Mouse (Mus musculus): Measurements from ENCODE around the gene Slc39a1.
"Not testable (repeated sequence)": the region's sequence is repeated elsewhere in the genome, so short reads cannot be mapped to it uniquely, and the experiment has no call there.

The Slc39a1 gene

DNA sequence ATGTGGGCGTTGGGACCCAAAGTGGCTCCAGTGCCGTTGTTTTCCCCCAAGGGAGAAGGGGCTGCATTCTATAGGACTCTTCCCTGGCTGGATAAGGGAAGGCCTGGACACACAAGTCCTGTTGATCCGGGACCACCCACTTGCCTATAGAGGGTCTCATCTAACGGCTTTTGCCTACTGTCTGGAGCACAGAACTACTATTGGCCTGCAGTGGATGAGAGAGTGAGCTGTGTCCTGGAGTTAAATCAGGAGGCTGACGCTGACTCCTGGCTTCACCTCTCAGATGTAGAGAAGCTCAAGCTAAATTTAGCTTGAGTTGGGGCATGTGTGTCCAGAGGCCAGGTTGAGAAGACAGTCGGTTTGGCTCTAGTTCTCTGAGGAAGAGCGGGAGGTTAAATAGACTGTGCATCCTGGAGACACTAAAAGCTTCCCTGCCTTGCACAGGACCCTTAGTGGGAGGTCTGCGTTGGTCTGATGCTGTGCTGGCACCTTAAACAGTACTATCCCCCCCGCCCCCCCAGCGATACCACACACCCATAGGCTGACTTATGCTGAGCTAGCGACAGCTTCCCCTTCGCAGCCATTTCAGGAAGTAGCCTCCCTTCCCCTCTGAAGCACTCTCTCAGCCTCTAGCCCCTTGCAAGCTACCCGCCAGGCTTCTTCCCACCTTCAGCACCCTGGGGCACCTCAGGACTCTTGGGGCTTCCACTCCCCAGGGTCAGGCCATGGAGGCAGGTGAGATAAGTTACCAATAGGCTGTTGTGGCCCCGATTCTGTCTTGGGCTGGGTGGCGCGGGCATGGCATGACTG is 18.2 kb downstream of the Slc39a1 start:
- peak; percentile 15 for DNase-seq (ENCODE audit: low read depth)

DNA sequence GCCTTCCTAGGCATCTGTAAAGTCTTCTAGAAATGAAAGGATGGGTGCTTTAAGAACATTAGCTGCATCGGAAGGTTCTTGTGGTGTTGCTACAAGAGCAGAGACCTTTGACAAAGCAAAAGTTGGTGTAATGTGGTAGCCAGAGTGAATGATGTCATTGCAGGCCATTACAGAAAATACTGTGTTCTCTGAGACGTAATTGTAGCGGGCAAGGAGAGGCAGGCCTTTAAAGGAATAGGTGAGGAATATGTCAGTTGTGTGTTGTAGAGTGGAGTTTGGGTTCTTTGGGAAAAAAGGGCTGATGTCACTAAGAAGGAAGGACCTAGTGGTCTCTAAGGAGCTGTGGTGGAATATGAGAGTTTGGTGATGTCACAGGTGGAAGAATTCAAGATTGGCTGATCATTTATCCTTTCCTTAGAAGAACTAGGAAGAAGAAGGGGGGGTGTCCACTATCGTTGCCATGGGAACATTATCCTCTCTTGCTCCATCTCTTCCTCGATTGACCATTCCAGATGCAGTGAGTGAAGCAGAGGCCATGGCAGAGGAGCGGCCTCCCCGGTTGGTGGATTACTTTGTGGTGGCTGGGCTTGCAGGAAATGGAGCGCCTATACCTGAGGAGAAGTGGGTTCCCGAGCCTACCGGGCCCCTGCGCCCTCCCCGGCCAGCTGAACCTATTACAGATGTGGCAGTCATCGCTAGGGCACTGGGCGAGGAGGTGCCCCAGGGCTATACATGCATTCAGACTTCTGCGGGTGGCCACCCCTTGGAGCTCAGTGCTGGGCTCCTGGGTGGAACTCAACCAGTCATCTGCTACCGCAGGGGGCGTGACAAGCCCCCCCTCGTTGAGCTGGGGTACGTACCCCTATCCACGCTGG is 19.2 kb downstream of the Slc39a1 start:
- DNase-seq (ENCODE audit: low read depth) = no peak

DNA sequence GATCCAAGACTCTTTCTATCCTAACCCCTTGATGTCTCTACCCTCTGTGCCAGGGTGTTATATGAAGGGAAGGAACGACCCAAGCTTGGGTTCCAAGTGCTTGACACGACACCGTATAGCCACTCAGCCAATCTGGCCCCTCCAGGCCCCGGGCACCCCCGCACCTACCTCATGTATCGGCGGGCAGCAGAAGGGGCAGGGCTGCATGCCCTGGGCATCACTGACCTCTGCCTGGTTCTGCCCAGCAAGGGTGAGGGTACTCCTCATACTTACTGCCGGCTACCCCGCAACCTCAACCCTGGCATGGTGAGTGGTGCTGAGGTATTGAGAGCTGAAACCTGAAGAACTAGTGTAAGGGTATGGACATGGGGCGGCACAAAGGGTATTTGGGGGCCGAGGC is 20.2 kb downstream of the Slc39a1 start:
- no peak for DNase-seq (ENCODE audit: low read depth)

DNA sequence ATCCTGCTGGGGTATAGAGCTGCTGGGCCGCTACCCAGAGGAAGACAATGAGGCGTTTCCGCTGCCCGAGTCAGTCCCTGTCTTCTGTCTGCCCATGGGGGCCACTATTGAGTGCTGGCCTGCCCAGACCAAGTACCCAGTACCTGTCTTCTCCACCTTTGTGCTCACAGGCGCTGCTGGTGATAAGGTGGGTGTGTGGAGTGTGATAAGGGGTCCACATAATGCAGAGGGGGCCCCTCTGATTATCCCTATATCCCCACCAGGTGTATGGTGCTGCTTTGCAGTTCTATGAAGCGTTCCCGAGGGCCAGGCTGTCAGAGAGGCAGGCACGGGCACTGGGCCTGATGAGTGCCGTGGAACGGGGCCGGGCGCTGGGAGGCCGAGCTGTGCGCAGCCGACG is 21.0 kb downstream of the Slc39a1 start:
- DNase-seq (ENCODE audit: low read depth) = no peak

DNA sequence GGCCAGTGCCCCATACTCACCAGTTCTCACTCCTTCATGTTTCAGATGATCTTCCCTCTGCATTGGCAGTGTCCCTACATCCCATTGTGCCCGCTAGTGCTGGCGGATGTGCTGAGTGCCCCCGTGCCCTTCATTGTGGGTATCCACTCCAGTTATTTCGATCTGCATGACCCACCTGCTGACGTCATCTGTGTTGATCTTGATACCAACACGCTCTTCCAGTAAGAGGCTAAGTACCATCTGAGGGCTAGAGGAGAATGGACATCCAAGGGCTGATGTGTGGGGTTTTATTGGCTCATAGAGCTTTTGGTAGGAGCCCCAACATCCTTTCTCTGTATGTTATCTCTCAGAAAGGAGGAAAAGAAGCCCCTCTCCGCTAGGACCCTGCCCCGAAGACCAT is 22.8 kb downstream of the Slc39a1 start:
- DNase-seq (ENCODE audit: low read depth) = no peak

DNA sequence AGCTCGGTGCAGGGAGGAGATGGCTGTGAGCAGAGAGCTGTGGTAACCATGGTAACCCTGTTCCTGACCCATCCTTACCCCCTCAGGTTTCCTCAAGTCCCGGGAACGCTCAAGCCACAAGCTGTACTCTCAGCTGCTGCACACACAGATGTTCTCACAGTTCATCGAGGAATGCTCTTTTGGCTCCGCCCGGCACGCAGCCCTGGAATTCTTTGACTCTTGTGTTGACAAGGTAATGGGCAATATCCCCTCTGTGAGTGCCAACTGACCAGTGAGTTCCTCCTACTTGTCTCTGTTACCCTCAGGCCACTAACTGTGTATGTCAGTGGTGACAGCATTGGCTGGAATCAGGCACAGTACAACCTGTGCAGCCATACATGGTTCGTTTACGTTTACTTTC is 24.2 kb downstream of the Slc39a1 start:
- no peak for DNase-seq (ENCODE audit: low read depth)

DNA sequence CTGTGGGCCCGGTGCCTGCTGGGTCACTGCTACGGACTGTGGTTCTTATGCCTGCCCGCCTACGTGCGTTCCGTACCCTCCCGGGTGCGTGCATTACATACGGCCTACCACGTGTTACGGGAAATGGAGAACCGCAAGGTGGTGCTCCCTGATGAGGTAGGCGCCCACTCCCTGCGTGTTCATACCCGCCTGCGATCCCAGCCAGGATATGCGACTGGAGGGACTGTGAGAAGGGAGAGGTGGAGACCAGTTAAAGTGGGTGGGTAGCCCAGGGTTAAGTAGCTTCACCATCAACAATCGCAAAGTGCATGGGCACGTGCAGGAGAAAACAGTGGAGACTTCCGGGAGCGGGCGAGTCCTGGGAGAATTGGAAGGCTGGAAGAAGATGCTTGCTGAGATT is 25.9 kb downstream of the Slc39a1 start:
- no peak for DNase-seq (ENCODE audit: low read depth)

DNA sequence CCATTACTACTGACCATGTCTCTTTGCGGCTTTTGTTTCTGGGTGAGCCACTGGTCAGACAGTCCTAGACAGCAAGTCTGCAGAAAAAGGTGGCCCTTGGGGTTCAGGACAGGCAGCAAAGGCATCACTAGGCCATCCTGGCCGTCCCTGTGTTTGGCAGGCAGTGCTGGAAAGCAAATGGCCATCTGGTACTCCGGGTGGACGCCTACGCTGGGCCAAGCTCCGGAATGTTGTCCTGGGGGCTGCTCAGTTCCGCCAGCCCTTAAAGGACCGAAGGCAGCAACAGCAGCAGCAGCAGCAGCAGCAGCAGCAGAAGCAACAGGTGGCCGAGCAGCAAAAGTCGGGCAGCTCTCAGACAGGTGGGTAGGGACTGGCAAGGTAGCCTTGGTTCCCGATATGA is 27.3 kb downstream of the Slc39a1 start:
- no peak for DNase-seq (ENCODE audit: low read depth)

DNA sequence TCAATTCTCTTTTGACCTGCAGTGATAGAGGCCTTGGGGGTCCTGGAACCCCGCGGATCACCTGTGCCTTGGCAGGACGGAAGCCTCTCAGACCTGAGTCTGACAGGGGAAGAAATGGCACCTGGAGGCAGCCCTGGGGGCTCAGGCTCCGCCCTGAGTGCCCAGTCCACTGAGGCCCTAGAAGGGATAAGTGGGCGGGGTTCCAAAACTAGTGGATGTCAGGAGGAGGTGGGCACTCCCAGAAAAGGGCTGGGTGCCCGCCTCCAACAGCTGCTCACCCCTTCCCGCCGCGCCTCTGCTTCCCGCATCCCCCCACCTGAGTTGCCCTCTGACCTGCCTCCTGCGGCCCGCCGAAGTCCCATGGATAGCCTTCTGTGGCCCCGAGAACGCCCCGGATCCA is 28.9 kb downstream of the Slc39a1 start:
- no peak for DNase-seq (ENCODE audit: low read depth)

DNA sequence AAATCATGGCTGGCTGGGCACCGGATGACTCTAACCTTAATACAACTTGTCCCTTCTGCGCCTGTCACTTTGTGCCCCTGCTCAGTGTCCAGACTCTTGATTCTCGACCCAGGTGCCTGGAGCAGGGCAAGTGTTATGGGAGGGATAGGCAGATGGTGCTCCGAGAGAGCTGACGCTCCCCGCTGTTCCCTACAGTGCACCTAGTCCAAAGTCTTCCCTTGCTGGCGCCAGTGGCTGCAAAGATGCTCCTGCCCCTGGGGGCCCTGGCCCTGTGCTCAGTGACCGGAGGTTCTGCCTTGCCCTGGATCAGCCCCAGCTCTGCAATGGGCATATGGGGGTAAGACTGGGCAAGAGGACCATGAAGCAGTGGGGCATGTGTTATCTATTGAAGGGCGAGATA is 29.8 kb downstream of the Slc39a1 start:
- no peak for DNase-seq (ENCODE audit: low read depth)

DNA sequence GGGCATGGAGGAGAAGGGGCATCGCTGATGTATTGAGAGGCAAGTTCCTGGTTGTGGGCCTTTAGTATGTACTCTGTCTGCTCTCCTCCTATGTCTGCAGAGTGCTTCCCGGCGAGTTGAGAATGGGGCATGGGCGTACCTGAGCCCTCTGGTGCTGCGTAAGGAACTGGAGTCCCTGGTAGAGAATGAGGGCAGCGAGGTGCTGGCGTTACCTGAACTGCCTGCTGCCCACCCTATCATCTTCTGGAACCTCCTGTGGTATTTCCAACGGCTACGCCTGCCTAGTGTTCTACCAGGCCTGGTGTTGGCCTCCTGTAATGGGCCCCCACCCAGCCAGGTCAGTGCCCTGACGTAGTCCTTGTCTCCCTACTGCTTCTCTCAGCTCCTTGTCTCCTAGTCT is 30.2 kb downstream of the Slc39a1 start:
- DNase-seq (ENCODE audit: low read depth) = no peak

DNA sequence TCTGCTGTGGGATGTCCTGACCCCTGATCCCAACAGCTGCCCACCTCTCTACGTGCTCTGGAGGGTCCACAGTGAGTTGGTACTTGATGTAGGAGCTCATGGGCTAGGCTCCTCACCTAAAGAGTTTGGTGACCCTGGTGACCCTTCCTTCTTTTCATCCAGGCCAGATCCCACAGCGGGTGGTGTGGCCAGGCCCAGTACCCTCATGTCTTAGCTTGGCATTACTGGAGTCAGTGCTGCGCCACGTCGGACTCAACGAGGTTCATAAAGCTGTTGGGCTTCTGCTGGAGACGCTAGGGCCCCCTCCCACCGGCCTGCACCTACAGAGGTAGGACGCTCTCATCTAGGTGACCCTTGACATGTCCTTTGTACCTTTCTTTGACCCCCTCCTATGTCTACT is 31.2 kb downstream of the Slc39a1 start:
- no peak for DNase-seq (ENCODE audit: low read depth)

DNA sequence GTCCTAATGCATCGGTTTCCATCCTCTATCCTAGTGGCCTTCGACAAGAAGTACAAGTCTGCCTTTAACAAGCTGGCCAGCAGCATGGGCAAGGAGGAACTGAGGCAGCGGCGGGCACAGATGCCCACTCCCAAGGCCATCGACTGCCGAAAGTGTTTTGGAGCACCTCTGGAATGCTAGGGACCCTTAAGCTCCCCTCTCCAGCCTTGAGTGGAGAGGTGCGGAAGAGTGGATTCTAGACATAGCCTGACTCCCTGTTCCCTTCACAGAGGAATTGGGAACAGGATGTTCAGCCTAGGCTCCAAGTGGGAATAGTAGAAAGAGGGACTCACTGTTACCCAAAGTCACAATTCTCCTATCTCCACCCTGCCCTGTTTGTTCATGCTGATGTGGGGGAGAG is 31.8 kb downstream of the Slc39a1 start:
- no peak for DNase-seq (ENCODE audit: low read depth)

DNA sequence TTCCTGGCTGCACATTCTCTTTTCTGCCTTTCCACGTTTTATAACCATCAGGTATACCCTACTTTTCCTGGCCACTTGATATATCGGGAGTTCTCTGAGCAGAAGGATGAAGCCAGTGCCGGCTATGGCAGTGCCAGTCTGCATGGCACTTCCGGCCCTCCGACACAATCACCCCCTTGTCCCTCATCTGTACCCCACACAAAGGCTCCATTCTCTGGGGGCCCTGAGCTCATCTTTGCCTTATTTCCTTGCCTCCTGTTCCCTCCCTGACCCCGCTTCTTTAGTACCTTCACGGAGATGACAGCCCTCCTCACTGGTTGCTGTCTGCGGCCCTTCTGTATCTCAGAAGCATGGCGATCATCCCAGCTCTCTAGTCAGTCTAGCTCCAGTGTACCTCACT is 32.7 kb downstream of the Slc39a1 start:
- DNase-seq (ENCODE audit: low read depth) = no peak

DNA sequence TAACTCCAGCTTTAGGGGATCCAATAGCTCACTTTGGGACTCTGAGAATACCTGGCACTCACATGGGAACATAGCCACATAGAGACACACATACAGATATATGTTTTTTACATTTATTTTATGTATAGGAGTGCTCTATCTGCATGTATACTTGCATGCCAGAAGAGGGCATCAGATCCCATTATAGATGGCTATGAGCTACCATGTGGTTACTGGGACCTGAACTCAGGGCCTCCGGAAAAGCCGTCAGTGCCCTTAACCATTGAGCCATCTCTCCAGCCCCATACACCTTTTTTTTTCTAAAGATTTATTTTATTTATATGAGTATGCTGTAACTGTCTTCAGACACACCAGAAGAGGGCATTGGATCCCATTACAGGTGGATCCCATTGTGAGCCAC is 36.2 kb downstream of the Slc39a1 start:
- no peak for DNase-seq (ENCODE audit: low read depth)

DNA sequence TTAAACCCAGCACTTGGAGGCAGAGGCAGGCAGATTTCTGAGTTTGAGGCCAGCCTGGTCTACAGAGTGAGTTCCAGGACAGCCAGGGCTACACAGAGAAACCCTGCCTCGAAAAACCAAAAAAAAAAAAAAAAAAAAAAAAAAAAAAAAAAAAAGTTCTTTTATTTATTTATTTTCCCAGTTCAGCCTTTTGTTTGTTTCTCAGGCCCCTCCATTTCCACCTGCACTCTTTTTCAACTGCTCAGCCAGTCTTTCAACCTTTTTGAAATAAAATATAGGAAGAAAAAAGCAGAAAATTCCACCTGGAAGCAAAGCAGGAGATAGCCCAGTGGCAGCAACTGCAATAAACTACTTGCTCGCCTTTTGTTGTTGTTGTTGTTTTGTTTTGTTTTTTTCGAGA is 41.4 kb downstream of the Slc39a1 start:
- DNase-seq (ENCODE audit: low read depth) = not testable (repeated sequence)

DNA sequence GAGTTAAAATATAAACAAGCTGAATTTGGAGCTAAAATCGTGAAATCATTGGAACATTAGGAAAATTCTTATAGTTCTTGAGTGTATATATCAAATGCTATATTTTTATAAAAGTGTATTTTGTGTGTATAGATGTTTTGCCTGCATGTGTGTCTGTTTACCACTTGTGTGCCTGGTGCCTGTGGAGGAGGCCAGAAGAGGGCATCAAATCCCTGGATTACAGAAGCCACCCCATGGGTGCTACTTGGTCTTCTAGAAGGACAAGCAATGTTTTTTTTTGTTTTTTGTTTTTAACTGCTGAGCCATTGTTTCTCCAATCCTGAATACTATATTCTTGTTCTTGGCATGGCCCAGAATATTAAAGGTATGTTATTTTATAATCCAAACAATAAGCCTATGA is 42.6 kb downstream of the Slc39a1 start:
- DNase-seq (ENCODE audit: low read depth) = no peak

DNA sequence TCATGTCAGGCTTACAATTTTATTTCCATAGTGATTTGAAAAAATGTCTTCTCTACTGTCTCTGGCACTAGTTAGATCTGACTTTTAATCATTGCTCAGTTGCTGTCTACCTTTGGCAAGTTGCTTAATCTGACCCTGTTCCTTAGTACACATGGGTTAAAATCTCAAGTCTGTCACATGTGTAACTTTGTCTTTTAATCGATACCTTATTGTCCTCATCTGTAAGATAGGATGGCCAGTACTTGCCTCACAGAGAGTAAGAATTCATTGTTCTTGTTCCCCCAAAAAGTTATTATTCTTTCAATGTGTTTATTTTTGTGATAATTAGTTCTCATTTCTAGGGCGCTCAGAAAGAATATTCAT is 44.0 kb downstream of the Slc39a1 start:
- DNase-seq (ENCODE audit: low read depth) = no peak

DNA sequence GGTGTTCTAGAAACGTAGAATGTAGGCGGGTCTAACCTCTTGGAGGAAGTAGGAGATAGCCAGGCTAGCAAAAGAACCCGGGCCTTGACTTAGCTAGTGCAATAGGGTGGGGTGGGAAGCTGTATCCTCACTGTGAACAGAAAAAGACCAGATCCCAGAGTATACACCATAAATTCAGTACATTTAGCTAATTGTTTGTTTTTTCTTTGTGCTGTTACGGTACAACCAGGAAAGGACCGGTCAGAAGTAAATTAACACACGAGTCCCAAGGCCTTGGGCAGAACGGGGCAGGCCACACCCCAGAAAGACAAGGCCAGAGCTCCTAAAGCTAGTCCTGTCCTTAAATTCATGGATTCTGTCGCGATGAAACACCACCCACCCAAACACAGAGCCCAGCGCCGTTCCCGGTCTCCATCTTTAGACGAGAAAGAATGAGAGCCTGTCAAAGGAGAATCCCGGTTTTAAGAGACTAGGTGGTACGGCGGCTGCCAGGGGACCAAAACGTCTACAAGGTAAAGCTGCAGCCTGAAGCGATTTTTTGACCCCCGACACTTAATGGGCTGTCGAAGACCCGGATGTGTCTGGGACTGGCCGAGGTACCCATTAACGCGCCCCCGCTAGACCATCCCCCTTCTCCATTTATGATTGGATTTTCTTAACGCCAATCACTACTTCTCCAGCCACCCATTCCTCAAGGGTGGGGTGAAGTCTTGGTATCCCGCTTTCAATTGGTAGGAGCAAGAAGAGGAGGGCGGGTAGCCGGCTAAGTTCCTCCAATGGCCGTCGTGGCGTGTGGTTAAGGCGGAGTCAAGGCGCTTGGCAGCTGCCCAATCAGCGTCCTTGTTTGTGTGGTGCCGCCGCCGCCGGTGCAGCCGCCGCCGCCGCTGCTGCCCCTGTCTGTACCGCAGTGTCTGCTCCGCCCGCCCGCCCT is 44.6 kb downstream of the Slc39a1 start, which contains the start of gene Gatad2b:
TSS of gene Gatad2b (plus strand) at position 834 of the 931 bp plus-strand sequence.
- DNase-seq (ENCODE audit: low read depth) = peak; percentile 99

DNA sequence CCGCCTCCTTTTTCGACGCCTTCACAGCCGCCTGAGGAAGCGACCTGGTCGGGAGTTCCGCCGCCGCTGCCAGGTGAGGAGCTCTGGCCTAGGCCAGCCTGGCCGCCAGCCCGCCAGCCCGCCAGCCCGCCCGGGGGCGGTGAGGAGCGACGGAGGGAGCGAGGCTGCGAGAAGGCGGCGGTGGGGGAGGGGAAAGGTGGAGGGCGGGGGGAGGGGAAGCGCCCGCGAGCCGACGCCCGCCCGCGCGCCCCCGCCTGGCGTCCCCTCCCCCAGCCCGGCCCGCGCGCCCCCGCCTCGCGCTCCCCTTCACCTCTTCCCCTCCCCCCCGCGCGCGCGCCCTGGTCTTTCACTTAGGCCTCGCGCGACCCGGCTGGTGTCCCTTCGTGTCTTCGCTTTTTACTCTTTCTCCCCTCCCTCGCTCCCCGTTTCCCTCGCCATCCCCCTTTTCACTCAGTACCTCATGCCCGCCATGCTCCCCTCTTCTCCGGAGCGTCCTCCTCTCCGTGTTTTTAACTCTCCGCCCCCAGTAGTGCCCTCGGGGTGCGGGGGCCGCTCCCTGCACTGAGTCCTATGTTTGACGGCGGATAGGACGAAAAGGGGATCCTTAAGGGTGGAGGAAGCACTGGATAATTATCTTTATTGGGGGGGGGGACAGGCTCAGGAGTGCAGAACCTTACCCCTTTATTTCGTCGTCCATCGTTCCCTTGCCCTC is 45.5 kb downstream of the Slc39a1 start:
- no peak for DNase-seq (ENCODE audit: low read depth)

DNA sequence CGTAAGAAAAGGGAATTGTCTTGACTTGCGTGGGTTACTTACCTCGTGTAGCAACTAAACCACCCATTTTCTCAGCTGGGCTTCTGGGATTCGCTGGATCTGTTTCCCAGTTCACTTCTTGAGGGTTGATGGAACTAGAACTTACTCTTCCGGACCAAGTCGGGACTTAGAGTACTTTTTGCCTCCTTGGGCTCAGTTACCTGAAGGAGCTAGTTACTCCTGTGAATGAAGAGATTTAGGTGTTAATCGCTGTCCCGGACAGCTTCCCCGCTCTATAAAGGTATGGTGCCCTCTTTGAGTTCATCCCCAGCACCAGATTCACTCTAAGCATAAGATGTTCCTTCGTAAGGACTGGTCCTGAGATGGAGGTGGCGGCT is 46.1 kb downstream of the Slc39a1 start:
- DNase-seq (ENCODE audit: low read depth) = no peak

DNA sequence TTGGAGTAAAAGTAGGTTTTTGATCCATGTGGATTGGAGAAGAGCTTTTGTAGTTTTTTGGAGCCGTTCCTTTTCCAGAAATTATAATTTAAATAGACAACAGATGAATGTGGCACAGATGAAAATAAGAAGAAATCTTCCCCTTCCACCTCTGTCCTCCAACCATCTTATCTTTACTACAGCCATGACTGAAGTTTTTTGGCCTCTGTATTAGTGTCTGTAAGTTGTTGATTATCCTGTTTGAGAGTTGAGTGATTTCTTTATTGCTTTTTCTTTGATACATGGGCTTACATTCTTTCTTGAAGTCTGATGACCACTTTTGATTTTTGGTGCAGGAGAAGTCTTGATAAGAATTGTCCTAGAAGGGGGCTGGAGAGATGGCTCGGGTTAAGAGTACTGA is 46.7 kb downstream of the Slc39a1 start:
- no peak for DNase-seq (ENCODE audit: low read depth)

Data from fibroblast of lung, adult 2 months (primary cell).